In genomic region chr14:13790446-13790845, GRCm38 (mm10) we compare ENCODE assay signal across 25 mouse cellular contexts.
DNase-seq lines count a peak whose midpoint lies in the region; ATAC-seq lines count a peak whose summit lies in the region.
"Had no signal": no experiment of that assay in that cellular context is flagged by ENCODE, and none has a peak within 500 bp of the region (broad histone marks: within the 10 kb centered on the region; RNA-seq: fewer than 3 reads in every experiment).

No protein-coding gene starts in this region.

- H3K9me3 ChIP-seq in hindbrain, embryonic 11.5 days (ENCODE audit: control insufficient read depth, low read length): no peaks in the 10 kb centered on the region

- H3K4me3 ChIP-seq in hindbrain, embryonic 11.5 days (ENCODE audit: low read depth, low read length): no peak overlapping the region

- peak; percentile 10 for DNase-seq in retina, embryonic 14.5 days (ENCODE audit: low spot score)
- no peak for DNase-seq in retina, postnatal 1 day
- peak; percentile 61 for DNase-seq in ES-CJ7 (ENCODE audit: low read depth, low spot score)
- DNase-seq in R1 (ENCODE audit: low read depth, low spot score): peak; percentile 83
- peak; percentile 32 for DNase-seq in ZHBTc4 (ENCODE audit: low read depth, low spot score)
- no peak for DNase-seq in spleen, adult 18-20 months
- no peak for DNase-seq in spleen, postnatal 14 days (ENCODE audit: low spot score in 2 of 2)
- DNase-seq in hindbrain, embryonic 11.5 days (ENCODE audit: low spot score): no peak
- DNase-seq: adrenal gland, adult 2 months; adrenal gland, adult 8-10 months; adrenal gland, postnatal 10 days; adrenal gland, postnatal 14 days; adrenal gland, postnatal 25 days; adrenal gland, postnatal 36 days; B cell, adult 2 months; cerebellum, adult 11 months; cerebellum, adult 11-12 months; cerebellum, adult 18-20 months; cerebellum, adult 2 months; cerebellum, adult 8-10 months had no signal

- no peak overlapping the region for H3K9ac ChIP-seq in hindbrain, embryonic 11.5 days (ENCODE audit: low read depth, low read length)

- no peak overlapping the region for H3K27ac ChIP-seq in hindbrain, embryonic 11.5 days (ENCODE audit: low read depth, low read length)

- no peak for ATAC-seq in hindbrain, embryonic 11.5 days (ENCODE audit: low FRiP score)
- ATAC-seq: activated CD4-positive, CD25-positive, alpha-beta regulatory T cell, adult 4 months; CD4-positive, CD25-positive, alpha-beta regulatory T cell, adult 4 months; Patski had no signal

- no peaks in the 10 kb centered on the region for H3K36me3 ChIP-seq in hindbrain, embryonic 11.5 days (ENCODE audit: control insufficient read depth, insufficient read depth, low read length)
- H3K36me3 ChIP-seq: G1E had no signal

- H3K27me3 ChIP-seq in hindbrain, embryonic 11.5 days (ENCODE audit: control insufficient read depth, insufficient read depth, low read length): no peaks in the 10 kb centered on the region
- H3K27me3 ChIP-seq: CH12.LX, Patski had no signal

- H3K4me2 ChIP-seq in hindbrain, embryonic 11.5 days (replicated peaks; ENCODE audit: low read depth, low read length): no peak overlapping the region

- WGBS in hindbrain, embryonic 11.5 days: 32% methylated on average over 1 of the region's 1 CpGs

- H3K4me1 ChIP-seq in hindbrain, embryonic 11.5 days (replicated peaks; ENCODE audit: control insufficient read depth, insufficient read depth, low read length): no peaks in the 10 kb centered on the region

Comparison
In these comparisons a context has a peak if more than half of its experiments do, and no peak if none do; other contexts are left out.
1. DNase-seq: peak in retina, embryonic 14.5 days (single experiment), ES-CJ7 (single experiment), R1 (single experiment) and ZHBTc4 (single experiment); none in retina, postnatal 1 day (single experiment), spleen, adult 18-20 months (0 of 2), spleen, postnatal 14 days (0 of 2) and hindbrain, embryonic 11.5 days (single experiment).